Mouse (Mus musculus): ENCODE data around the gene Tmem50a. TPM values are rescaled to one million over a fixed set of nuclear protein-coding genes. Genes with fewer than 3 reads are reported as not detected.

Gene Tmem50a
- polyA plus RNA-seq, 1 experiment, result 84.6 TPM

GRCm38 (mm10) chr4:134930684-134931481, 16.1 kb upstream of the Tmem50a start, which contains the start of gene Syf2:
Gene Syf2 (plus strand): TSS chr4:134930898.
- H3K36me3 ChIP-seq (ENCODE audit: control insufficient read depth, insufficient read depth, low read length, poor library complexity, severe bottlenecking), result peaks cover 33% of the 10 kb centered on the region
- H3K9ac ChIP-seq (ENCODE audit: low read depth, poor library complexity, severe bottlenecking), result peak within 1 kb of the TSS; percentile 88
- peak; percentile 42 for TF ChIP-seq POLR2A (IDR thresholded peaks at IDR 0.05; ENCODE audit: insufficient read depth, low read length)
- TF ChIP-seq CTCF (IDR thresholded peaks at IDR 0.05; ENCODE audit: low read depth, low read length), result no peak
- no peaks in the 10 kb centered on the region for H3K9me3 ChIP-seq (replicated peaks; ENCODE audit: control insufficient read depth, insufficient read depth, low read length, poor library complexity, severe bottlenecking)
- H3K27me3 ChIP-seq (ENCODE audit: control insufficient read depth, insufficient read depth, low read length, poor library complexity, severe bottlenecking), result no peaks in the 10 kb centered on the region
- H3K4me3 ChIP-seq (ENCODE audit: low read depth, low read length), result peak within 1 kb of the TSS; percentile 81
- H3K27ac ChIP-seq (ENCODE audit: insufficient read depth, low read length), result no peak within 1 kb of the TSS
- no peaks in the 10 kb centered on the region for H3K4me1 ChIP-seq (ENCODE audit: control insufficient read depth, insufficient read depth, low read length)

- H3K36me3 ChIP-seq (ENCODE audit: control insufficient read depth, insufficient read depth, low read length, poor library complexity, severe bottlenecking), result peaks cover 39% of the 10 kb centered on the region
- no peaks in the 10 kb centered on the region for H3K9me3 ChIP-seq (replicated peaks; ENCODE audit: control insufficient read depth, insufficient read depth, low read length, poor library complexity, severe bottlenecking)
- no peaks in the 10 kb centered on the region for H3K27me3 ChIP-seq (ENCODE audit: control insufficient read depth, insufficient read depth, low read length, poor library complexity, severe bottlenecking)
- peak overlapping the region; percentile 42 for H3K4me3 ChIP-seq (ENCODE audit: low read depth, low read length)
- no peak overlapping the region for H3K9ac ChIP-seq (ENCODE audit: low read depth, poor library complexity, severe bottlenecking)
- no peak overlapping the region for H3K27ac ChIP-seq (ENCODE audit: insufficient read depth, low read length)
- H3K4me1 ChIP-seq (ENCODE audit: control insufficient read depth, insufficient read depth, low read length), result no peaks in the 10 kb centered on the region
- TF ChIP-seq EP300 (IDR thresholded peaks at IDR 0.05; ENCODE audit: insufficient read depth, low read depth, low read length) (no peak), CTCF (IDR thresholded peaks at IDR 0.05; ENCODE audit: low read depth, low read length) (no peak), POLR2A (IDR thresholded peaks at IDR 0.05; ENCODE audit: insufficient read depth, low read length) (no peak)
These were observed 15.4 kb upstream of the Tmem50a start for GRCm38 (mm10) chr4:134930190-134930589.

GRCm38 (mm10) chr4:134929536-134929935, 14.7 kb upstream of the Tmem50a start:
- no peak for TF ChIP-seq EP300 (IDR thresholded peaks at IDR 0.05; ENCODE audit: insufficient read depth, low read depth, low read length)
- no peak for TF ChIP-seq POLR2A (IDR thresholded peaks at IDR 0.05; ENCODE audit: insufficient read depth, low read length)
- TF ChIP-seq CTCF (IDR thresholded peaks at IDR 0.05; ENCODE audit: low read depth, low read length), result no peak
- Histone ChIP-seq H3K27ac (ENCODE audit: insufficient read depth, low read length) (no peak overlapping the region; the same call in 1 of the 2 replicates), H3K9ac (ENCODE audit: low read depth, poor library complexity, severe bottlenecking) (no peak overlapping the region), H3K27me3 (ENCODE audit: control insufficient read depth, insufficient read depth, low read length, poor library complexity, severe bottlenecking) (no peaks in the 10 kb centered on the region), H3K4me3 (ENCODE audit: low read depth, low read length) (no peak overlapping the region), H3K4me1 (ENCODE audit: control insufficient read depth, insufficient read depth, low read length) (no peaks in the 10 kb centered on the region), H3K9me3 (replicated peaks; ENCODE audit: control insufficient read depth, insufficient read depth, low read length, poor library complexity, severe bottlenecking) (no peaks in the 10 kb centered on the region), H3K36me3 (ENCODE audit: control insufficient read depth, insufficient read depth, low read length, poor library complexity, severe bottlenecking) (peaks cover 41% of the 10 kb centered on the region)

- H3K27me3 ChIP-seq (ENCODE audit: control insufficient read depth, insufficient read depth, low read length, poor library complexity, severe bottlenecking), result no peaks in the 10 kb centered on the region
- H3K4me1 ChIP-seq (ENCODE audit: control insufficient read depth, insufficient read depth, low read length), result no peaks in the 10 kb centered on the region
- no peak overlapping the region for H3K4me3 ChIP-seq (ENCODE audit: low read depth, low read length)
- no peak overlapping the region for H3K27ac ChIP-seq (ENCODE audit: insufficient read depth, low read length)
- no peak overlapping the region for H3K9ac ChIP-seq (ENCODE audit: low read depth, poor library complexity, severe bottlenecking)
- TF ChIP-seq EP300 (IDR thresholded peaks at IDR 0.05; ENCODE audit: insufficient read depth, low read depth, low read length) (no peak), CTCF (IDR thresholded peaks at IDR 0.05; ENCODE audit: low read depth, low read length) (no peak), POLR2A (IDR thresholded peaks at IDR 0.05; ENCODE audit: insufficient read depth, low read length) (no peak)
- peaks cover 41% of the 10 kb centered on the region for H3K36me3 ChIP-seq (ENCODE audit: control insufficient read depth, insufficient read depth, low read length, poor library complexity, severe bottlenecking)
- no peaks in the 10 kb centered on the region for H3K9me3 ChIP-seq (replicated peaks; ENCODE audit: control insufficient read depth, insufficient read depth, low read length, poor library complexity, severe bottlenecking)
These were observed 13.6 kb upstream of the Tmem50a start for GRCm38 (mm10) chr4:134928464-134928836.

GRCm38 (mm10) chr4:134927815-134928463, 13.1 kb upstream of the Tmem50a start:
- TF ChIP-seq EP300 (IDR thresholded peaks at IDR 0.05; ENCODE audit: insufficient read depth, low read depth, low read length), result no peak
- no peak for TF ChIP-seq POLR2A (IDR thresholded peaks at IDR 0.05; ENCODE audit: insufficient read depth, low read length)
- no peak for TF ChIP-seq CTCF (IDR thresholded peaks at IDR 0.05; ENCODE audit: low read depth, low read length)
- H3K9ac ChIP-seq (ENCODE audit: low read depth, poor library complexity, severe bottlenecking), result no peak overlapping the region
- no peak overlapping the region for H3K27ac ChIP-seq (ENCODE audit: insufficient read depth, low read length)
- peaks cover 41% of the 10 kb centered on the region for H3K36me3 ChIP-seq (ENCODE audit: control insufficient read depth, insufficient read depth, low read length, poor library complexity, severe bottlenecking)
- no peaks in the 10 kb centered on the region for H3K9me3 ChIP-seq (replicated peaks; ENCODE audit: control insufficient read depth, insufficient read depth, low read length, poor library complexity, severe bottlenecking)
- H3K27me3 ChIP-seq (ENCODE audit: control insufficient read depth, insufficient read depth, low read length, poor library complexity, severe bottlenecking), result no peaks in the 10 kb centered on the region
- H3K4me1 ChIP-seq (ENCODE audit: control insufficient read depth, insufficient read depth, low read length), result no peaks in the 10 kb centered on the region
- no peak overlapping the region for H3K4me3 ChIP-seq (ENCODE audit: low read depth, low read length)

GRCm38 (mm10) chr4:134925206-134925605, 10.4 kb upstream of the Tmem50a start:
- H3K27ac ChIP-seq (ENCODE audit: insufficient read depth, low read length), result no peak overlapping the region

More at GRCm38 (mm10) chr4:134925206-134925605, 10.4 kb upstream of the Tmem50a start:
- Histone ChIP-seq H3K27me3 (ENCODE audit: control insufficient read depth, insufficient read depth, low read length, poor library complexity, severe bottlenecking) (no peaks in the 10 kb centered on the region), H3K36me3 (ENCODE audit: control insufficient read depth, insufficient read depth, low read length, poor library complexity, severe bottlenecking) (peaks cover 41% of the 10 kb centered on the region), H3K4me1 (ENCODE audit: control insufficient read depth, insufficient read depth, low read length) (no peaks in the 10 kb centered on the region), H3K4me3 (ENCODE audit: low read depth, low read length) (peak overlapping the region; percentile 41), H3K9me3 (replicated peaks; ENCODE audit: control insufficient read depth, insufficient read depth, low read length, poor library complexity, severe bottlenecking) (no peaks in the 10 kb centered on the region), H3K9ac (ENCODE audit: low read depth, poor library complexity, severe bottlenecking) (no peak overlapping the region)
- no peak for TF ChIP-seq POLR2A (IDR thresholded peaks at IDR 0.05; ENCODE audit: insufficient read depth, low read length)
- no peak for TF ChIP-seq CTCF (IDR thresholded peaks at IDR 0.05; ENCODE audit: low read depth, low read length)
- no peak for TF ChIP-seq EP300 (IDR thresholded peaks at IDR 0.05; ENCODE audit: insufficient read depth, low read depth, low read length)
